26 mouse cellular contexts compared by ENCODE assay signal in the genomic region with DNA sequence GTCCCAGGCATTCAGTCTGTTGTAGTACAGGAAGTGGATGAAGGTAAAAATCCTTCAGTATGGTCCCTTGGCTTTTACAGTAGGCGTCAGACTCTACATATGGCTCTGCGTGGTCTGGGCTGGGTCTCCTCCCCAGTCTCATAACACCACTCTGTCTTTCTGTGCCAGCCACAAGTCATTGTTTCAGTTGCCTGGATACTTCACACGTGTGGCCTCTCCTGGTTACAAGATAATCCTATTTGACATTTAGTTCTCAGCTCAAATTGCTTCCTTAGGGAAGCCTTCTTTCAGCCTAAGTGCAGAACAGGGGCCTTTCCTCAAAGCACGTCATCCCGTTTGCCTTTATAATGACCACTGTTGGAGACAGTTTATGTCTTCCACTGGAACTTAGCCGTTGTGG. TPM values are rescaled to one million over a fixed set of nuclear protein-coding genes. Genes with fewer than 3 reads are reported as not detected.
DNase-seq lines count a peak whose midpoint lies in the region; ATAC-seq and TF ChIP-seq lines count a peak whose summit lies in the region.
"Had no signal": no experiment of that assay in that cellular context is flagged by ENCODE, and none has a peak within 500 bp of the region (broad histone marks: within the 10 kb centered on the region; RNA-seq: fewer than 3 reads in every experiment).

No protein-coding gene starts in this region.

- H3K4me1 ChIP-seq in forebrain, embryonic 14.5 days (ENCODE audit: control insufficient read depth, insufficient read depth, low read length), result no peaks in the 10 kb centered on the region
- no peaks in the 10 kb centered on the region for H3K4me1 ChIP-seq in forebrain, postnatal 0 days (ENCODE audit: insufficient read depth)
- no peaks in the 10 kb centered on the region for H3K4me1 ChIP-seq in hindbrain, embryonic 16.5 days (ENCODE audit: control insufficient read depth, insufficient read depth, low read depth, low read length)
- no peaks in the 10 kb centered on the region for H3K4me1 ChIP-seq in hindbrain, embryonic 14.5 days (replicated peaks; ENCODE audit: control insufficient read depth, insufficient read depth, low read length)
- no peaks in the 10 kb centered on the region for H3K4me1 ChIP-seq in midbrain, embryonic 13.5 days (replicated peaks)
- no peaks in the 10 kb centered on the region for H3K4me1 ChIP-seq in midbrain, embryonic 10.5 days
- no peaks in the 10 kb centered on the region for H3K4me1 ChIP-seq in midbrain, postnatal 0 days (ENCODE audit: insufficient read depth, low read length)
- H3K4me1 ChIP-seq: limb, embryonic 13.5 days; lung, embryonic 15.5 days had no signal

- H3K27ac ChIP-seq in forebrain, embryonic 14.5 days (ENCODE audit: low read depth, low read length), result no peak overlapping the region
- no peak overlapping the region for H3K27ac ChIP-seq in forebrain, postnatal 0 days (ENCODE audit: low read depth, low read length)
- no peak overlapping the region for H3K27ac ChIP-seq in hindbrain, embryonic 16.5 days (ENCODE audit: low read depth, low read length)
- no peak overlapping the region for H3K27ac ChIP-seq in hindbrain, embryonic 14.5 days
- no peak overlapping the region for H3K27ac ChIP-seq in midbrain, embryonic 13.5 days
- no peak overlapping the region for H3K27ac ChIP-seq in midbrain, embryonic 10.5 days (replicated peaks)
- no peak overlapping the region for H3K27ac ChIP-seq in midbrain, postnatal 0 days (ENCODE audit: low read depth, low read length)
- H3K27ac ChIP-seq: limb, embryonic 13.5 days; lung, embryonic 15.5 days had no signal

- no peak overlapping the region for H3K9ac ChIP-seq in forebrain, embryonic 14.5 days (ENCODE audit: low read length)
- no peak overlapping the region for H3K9ac ChIP-seq in forebrain, postnatal 0 days
- no peak overlapping the region for H3K9ac ChIP-seq in hindbrain, embryonic 16.5 days (ENCODE audit: low read depth, low read length)
- no peak overlapping the region for H3K9ac ChIP-seq in hindbrain, embryonic 14.5 days
- no peak overlapping the region for H3K9ac ChIP-seq in midbrain, embryonic 13.5 days (replicated peaks)
- no peak overlapping the region for H3K9ac ChIP-seq in midbrain, postnatal 0 days (replicated peaks; ENCODE audit: low read length, poor library complexity, severe bottlenecking)
- H3K9ac ChIP-seq: limb, embryonic 13.5 days; lung, embryonic 15.5 days had no signal

- no peaks in the 10 kb centered on the region for H3K27me3 ChIP-seq in forebrain, embryonic 14.5 days (replicated peaks; ENCODE audit: control insufficient read depth, insufficient read depth, low read length)
- no peaks in the 10 kb centered on the region for H3K27me3 ChIP-seq in forebrain, postnatal 0 days (ENCODE audit: insufficient read depth, low read length)
- H3K27me3 ChIP-seq in hindbrain, embryonic 16.5 days (replicated peaks; ENCODE audit: control insufficient read depth, insufficient read depth, low read length), result no peaks in the 10 kb centered on the region
- H3K27me3 ChIP-seq in hindbrain, embryonic 14.5 days (ENCODE audit: control insufficient read depth, insufficient read depth, low read length), result no peaks in the 10 kb centered on the region
- no peaks in the 10 kb centered on the region for H3K27me3 ChIP-seq in midbrain, embryonic 13.5 days
- no peaks in the 10 kb centered on the region for H3K27me3 ChIP-seq in midbrain, embryonic 10.5 days (ENCODE audit: low read depth, poor library complexity, severe bottlenecking)
- H3K27me3 ChIP-seq in midbrain, postnatal 0 days (ENCODE audit: insufficient read depth, low read length), result no peaks in the 10 kb centered on the region
- H3K27me3 ChIP-seq: CH12.LX; limb, embryonic 13.5 days; lung, embryonic 15.5 days had no signal

- no peak for TF ChIP-seq CTCF in forebrain, postnatal 0 days (IDR thresholded peaks at IDR 0.05; ENCODE audit: low read depth)
- TF ChIP-seq CTCF in midbrain, postnatal 0 days (IDR thresholded peaks at IDR 0.05), result no peak

- no peak overlapping the region for H3K4me2 ChIP-seq in forebrain, embryonic 14.5 days (ENCODE audit: low read length)
- H3K4me2 ChIP-seq in forebrain, postnatal 0 days (ENCODE audit: low read depth), result no peak overlapping the region
- no peak overlapping the region for H3K4me2 ChIP-seq in hindbrain, embryonic 16.5 days (ENCODE audit: low read length)
- no peak overlapping the region for H3K4me2 ChIP-seq in hindbrain, embryonic 14.5 days (replicated peaks)
- no peak overlapping the region for H3K4me2 ChIP-seq in midbrain, embryonic 13.5 days (replicated peaks)
- no peak overlapping the region for H3K4me2 ChIP-seq in midbrain, postnatal 0 days (ENCODE audit: low read depth, low read length, poor library complexity, severe bottlenecking)
- H3K4me2 ChIP-seq: heart, embryonic 11.5 days; limb, embryonic 13.5 days; liver, embryonic 11.5 days; lung, embryonic 15.5 days had no signal

- WGBS in forebrain, embryonic 14.5 days, result 61% methylated on average over 6 of the region's 6 CpGs
- 41% methylated on average over 6 of the region's 6 CpGs for WGBS in forebrain, postnatal 0 days
- WGBS in hindbrain, embryonic 16.5 days, result 58% methylated on average over 6 of the region's 6 CpGs
- WGBS in hindbrain, embryonic 14.5 days, result 68% methylated on average over 6 of the region's 6 CpGs
- WGBS in midbrain, embryonic 13.5 days, result 36% methylated on average over 6 of the region's 6 CpGs
- 61% methylated on average over 6 of the region's 6 CpGs for WGBS in midbrain, embryonic 10.5 days
- 28% methylated on average over 6 of the region's 6 CpGs for WGBS in midbrain, postnatal 0 days

- ATAC-seq in forebrain, embryonic 14.5 days, result peak; percentile 34; the same call in 1 of the 2 replicates
- no peak for ATAC-seq in forebrain, postnatal 0 days
- ATAC-seq in hindbrain, embryonic 16.5 days, result peak; percentile 55; the same call in 1 of the 2 replicates
- no peak for ATAC-seq in hindbrain, embryonic 14.5 days (ENCODE audit: low FRiP score)
- ATAC-seq in midbrain, embryonic 13.5 days, result 0 out of 2 replicates have a peak, but pooled peaks have one; percentile 57
- 0 out of 2 replicates have a peak, but pooled peaks have one; percentile 57 for ATAC-seq in midbrain, postnatal 0 days (ENCODE audit: low FRiP score)
- ATAC-seq in inflammation-experienced regulatory T-cells, adult 6 months, result no peak
- ATAC-seq: intestine, postnatal 0 days had no signal

- H3K36me3 ChIP-seq in forebrain, embryonic 14.5 days (ENCODE audit: control insufficient read depth, insufficient read depth, low read length), result peaks cover 77% of the 10 kb centered on the region
- peaks cover 81% of the 10 kb centered on the region for H3K36me3 ChIP-seq in forebrain, postnatal 0 days (ENCODE audit: insufficient read depth)
- peaks cover 37% of the 10 kb centered on the region for H3K36me3 ChIP-seq in hindbrain, embryonic 16.5 days (ENCODE audit: control insufficient read depth, insufficient read depth, low read length)
- H3K36me3 ChIP-seq in hindbrain, embryonic 14.5 days (replicated peaks; ENCODE audit: control insufficient read depth, insufficient read depth), result peaks cover 92% of the 10 kb centered on the region
- H3K36me3 ChIP-seq in midbrain, embryonic 13.5 days, result peaks cover 89% of the 10 kb centered on the region
- peaks cover 71% of the 10 kb centered on the region for H3K36me3 ChIP-seq in midbrain, embryonic 10.5 days
- H3K36me3 ChIP-seq in midbrain, postnatal 0 days (ENCODE audit: insufficient read depth, low read length), result peaks cover 53% of the 10 kb centered on the region
- H3K36me3 ChIP-seq: limb, embryonic 13.5 days; lung, embryonic 15.5 days had no signal

- H3K4me3 ChIP-seq in forebrain, embryonic 14.5 days (ENCODE audit: low read depth, low read length), result no peak overlapping the region
- H3K4me3 ChIP-seq in forebrain, postnatal 0 days (ENCODE audit: low read depth, low read length), result no peak overlapping the region
- H3K4me3 ChIP-seq in hindbrain, embryonic 16.5 days (ENCODE audit: low read length), result no peak overlapping the region
- H3K4me3 ChIP-seq in hindbrain, embryonic 14.5 days (replicated peaks; ENCODE audit: low read length), result no peak overlapping the region
- H3K4me3 ChIP-seq in midbrain, embryonic 13.5 days (replicated peaks), result no peak overlapping the region
- H3K4me3 ChIP-seq in midbrain, embryonic 10.5 days, result no peak overlapping the region
- no peak overlapping the region for H3K4me3 ChIP-seq in midbrain, postnatal 0 days (ENCODE audit: low read depth, low read length)
- H3K4me3 ChIP-seq: limb, embryonic 13.5 days; lung, embryonic 15.5 days had no signal

- H3K9me3 ChIP-seq in forebrain, embryonic 14.5 days (replicated peaks; ENCODE audit: control insufficient read depth, low read length), result no peaks in the 10 kb centered on the region
- no peaks in the 10 kb centered on the region for H3K9me3 ChIP-seq in forebrain, postnatal 0 days (ENCODE audit: low read length)
- no peaks in the 10 kb centered on the region for H3K9me3 ChIP-seq in hindbrain, embryonic 16.5 days (ENCODE audit: control insufficient read depth, low read length)
- H3K9me3 ChIP-seq in hindbrain, embryonic 14.5 days (ENCODE audit: control insufficient read depth, low read length), result no peaks in the 10 kb centered on the region
- no peaks in the 10 kb centered on the region for H3K9me3 ChIP-seq in midbrain, embryonic 13.5 days
- no peaks in the 10 kb centered on the region for H3K9me3 ChIP-seq in midbrain, embryonic 10.5 days (replicated peaks)
- no peaks in the 10 kb centered on the region for H3K9me3 ChIP-seq in midbrain, postnatal 0 days (ENCODE audit: low read length)
- H3K9me3 ChIP-seq: limb, embryonic 13.5 days; lung, embryonic 15.5 days had no signal

- peak; percentile 17 for DNase-seq in forebrain, embryonic 14.5 days (ENCODE audit: low spot score)
- DNase-seq in forebrain, postnatal 0 days, result no peak
- DNase-seq in hindbrain, embryonic 14.5 days (ENCODE audit: low spot score), result no peak
- no peak for DNase-seq in midbrain, embryonic 10.5 days (ENCODE audit: low spot score)
- no peak for DNase-seq in midbrain, postnatal 0 days (ENCODE audit: low spot score)
- DNase-seq: adrenal gland, postnatal 25 days; cerebellum, adult 2 months; cerebellum, postnatal 25 days; gastrocnemius, postnatal 14 days; heart, postnatal 36 days; kidney, adult 9 months; kidney, postnatal 10 days; retina, postnatal 1 day; right cerebral cortex, postnatal 14 days had no signal

RNA-seq across cellular contexts. Expression of a gene that starts 11.1 kb away (rescaled TPM):
- polyA plus RNA-seq in forebrain, embryonic 14.5 days (2014; fragmentation: Nextera tagmentation; extraction: Ambion mirVana), result 84.2 and 101 TPM in 2 replicates
- 145 and 172 TPM in 2 replicates for total RNA-seq in forebrain, postnatal 0 days (2014; rRNA removed)
- polyA plus RNA-seq in forebrain, postnatal 0 days (2015; fragmentation: Nextera tagmentation; extraction: Ambion mirVana), result 116 and 137 TPM in 2 replicates
- 123 and 125 TPM in 2 replicates for polyA plus RNA-seq in hindbrain, embryonic 16.5 days (2015; fragmentation: Nextera tagmentation; extraction: Ambion mirVana)
- 116 and 126 TPM in 2 replicates for polyA plus RNA-seq in hindbrain, embryonic 14.5 days (2014; fragmentation: Nextera tagmentation; extraction: Ambion mirVana)
- polyA plus RNA-seq in midbrain, embryonic 13.5 days (2015; fragmentation: Nextera tagmentation; extraction: Ambion mirVana), result 123 and 139 TPM in 2 replicates
- 25.3 and 45.8 TPM in 2 replicates for polyA plus RNA-seq in midbrain, embryonic 10.5 days (2016; fragmentation: Nextera tagmentation; extraction: Ambion mirVana)
- 115 and 126 TPM in 2 replicates for total RNA-seq in midbrain, postnatal 0 days (2014; rRNA removed)
- 125 and 139 TPM in 2 replicates for polyA plus RNA-seq in midbrain, postnatal 0 days (2015; fragmentation: Nextera tagmentation; extraction: Ambion mirVana)
- not detected for polyA plus RNA-seq in inflammation-experienced regulatory T-cells, adult 6 months (2017; shearing (Covaris generic))
- total RNA-seq: CH12.LX; granulocyte monocyte progenitor cell, adult 5-6 weeks; megakaryocyte progenitor cell, adult 5-6 weeks had no signal
- polyA plus RNA-seq: C2C12 had no signal

RNA-seq across cellular contexts. Expression of a gene that starts 47.2 kb away (rescaled TPM):
- polyA plus RNA-seq in forebrain, embryonic 14.5 days (2014; fragmentation: Nextera tagmentation; extraction: Ambion mirVana), result 26.0 and 34.1 TPM in 2 replicates
- 36.2 and 44.7 TPM in 2 replicates for total RNA-seq in forebrain, postnatal 0 days (2014; rRNA removed)
- polyA plus RNA-seq in forebrain, postnatal 0 days (2015; fragmentation: Nextera tagmentation; extraction: Ambion mirVana), result 39.5 and 40.8 TPM in 2 replicates
- polyA plus RNA-seq in hindbrain, embryonic 16.5 days (2015; fragmentation: Nextera tagmentation; extraction: Ambion mirVana), result 34.9 and 36.3 TPM in 2 replicates
- polyA plus RNA-seq in hindbrain, embryonic 14.5 days (2014; fragmentation: Nextera tagmentation; extraction: Ambion mirVana), result 38.1 and 41.3 TPM in 2 replicates
- 17.9 and 18.3 TPM in 2 replicates for polyA plus RNA-seq in midbrain, embryonic 13.5 days (2015; fragmentation: Nextera tagmentation; extraction: Ambion mirVana)
- polyA plus RNA-seq in midbrain, embryonic 10.5 days (2016; fragmentation: Nextera tagmentation; extraction: Ambion mirVana), result 9.3 and 12.1 TPM in 2 replicates
- total RNA-seq in midbrain, postnatal 0 days (2014; rRNA removed), result 29.2 and 32.4 TPM in 2 replicates
- polyA plus RNA-seq in midbrain, postnatal 0 days (2015; fragmentation: Nextera tagmentation; extraction: Ambion mirVana), result 33.6 and 39.4 TPM in 2 replicates
- 1 to 10 TPM; 4.9 to 6.1 (median 5.9) TPM for polyA plus RNA-seq in inflammation-experienced regulatory T-cells, adult 6 months (2017; shearing (Covaris generic))

Comparison
In these comparisons a context has a peak if more than half of its experiments do, and no peak if none do; other contexts are left out.
1. ATAC-seq: peak in forebrain, embryonic 14.5 days (single experiment), hindbrain, embryonic 16.5 days (single experiment), midbrain, embryonic 13.5 days (single experiment) and midbrain, postnatal 0 days (single experiment); none in forebrain, postnatal 0 days (single experiment), hindbrain, embryonic 14.5 days (single experiment) and inflammation-experienced regulatory T-cells, adult 6 months (single experiment).
2. RNA of a gene that starts 11.1 kb away (polyA plus RNA-seq): 125 to 139 TPM in midbrain, postnatal 0 days, 116 to 137 TPM in forebrain, postnatal 0 days, 123 to 125 TPM in hindbrain, embryonic 16.5 days, 123 to 139 TPM in midbrain, embryonic 13.5 days, 116 to 126 TPM in hindbrain, embryonic 14.5 days, 84.2 to 101 TPM in forebrain, embryonic 14.5 days and 25.3 to 45.8 TPM in midbrain, embryonic 10.5 days; not detected in inflammation-experienced regulatory T-cells, adult 6 months; every median in the first group is over 10 times any median in the second.